Mouse (Mus musculus): ENCODE data around the gene Olfr1513.

GRCm38 (mm10) chr14:52310906-52311305 is 45.3 kb downstream of the Olfr1513 start:
- TF ChIP-seq FLI1 (IDR thresholded peaks at IDR 0.05; ENCODE audit: low read length) (no peak), GATA1 (IDR thresholded peaks at IDR 0.05; ENCODE audit: borderline replicate concordance, low read length) (no peak)

Data from megakaryocyte, embryonic 14.5 days (primary cell).